Mouse (Mus musculus) testis, adult 2 months (tissue): ENCODE results near the gene Ppp1r12b. TPM values are rescaled to one million over a fixed set of nuclear protein-coding genes. Genes with fewer than 3 reads are reported as not detected.

ENCODE experiments used
- H3K27ac ChIP-seq: fragments of 200-500 bp; 2 replicates; pipeline ENCODE4 v1.5.1; 2012; ENCODE audit warnings: low read depth, low read length; ENCODE audit not compliant: control insufficient read depth, insufficient read depth
- H3K27me3 ChIP-seq: fragments of 200-500 bp; 2 replicates; pipeline ENCODE4 v1.6.1; 2012; ENCODE audit warnings: mild to moderate bottlenecking, low read length, moderate library complexity; ENCODE audit not compliant: control insufficient read depth, insufficient read depth
- H3K36me3 ChIP-seq: fragments of 200-500 bp; 2 replicates; pipeline ENCODE4 v1.6.1; 2012; ENCODE audit warnings: mild to moderate bottlenecking, low read length; ENCODE audit not compliant: control insufficient read depth, insufficient read depth
- H3K4me1 ChIP-seq: fragments of 200-500 bp; 2 replicates; pipeline ENCODE4 v1.6.1; 2012; ENCODE audit warnings: low read length; ENCODE audit not compliant: control insufficient read depth, insufficient read depth
- H3K4me3 ChIP-seq: fragments of 200-500 bp; 2 replicates; pipeline ENCODE4 v1.5.1; 2012; ENCODE audit warnings: low read depth, mild to moderate bottlenecking, low read length, moderate library complexity, mixed read lengths; ENCODE audit not compliant: control insufficient read depth
- CTCF ChIP-seq: fragments of 200-500 bp; IDR thresholded peaks from 2 replicates; pipeline ENCODE4 v1.5.1; 2012; ENCODE audit warnings: low read depth, mild to moderate bottlenecking, inconsistent platforms, low read length, moderate library complexity; ENCODE audit not compliant: control insufficient read depth, insufficient read depth, insufficient replicate concordance
- POLR2A ChIP-seq: fragments of 200-500 bp; IDR thresholded peaks from 2 replicates; pipeline ENCODE4 v1.6.1; 2012; ENCODE audit warnings: low read depth, mild to moderate bottlenecking, inconsistent platforms, low read length, moderate library complexity; ENCODE audit not compliant: control insufficient read depth
- polyA plus RNA-seq: library from polyadenylated mRNA; depleted of rRNA; stranded (reverse); fragments of >200 nt; gene quantifications from 2 replicates; pipeline ENCODE4 v1.2.3, GENCODE M21; 2012

The Ppp1r12b gene
- polyA plus RNA-seq, 1 experiment, result 7.1 TPM

- TF ChIP-seq CTCF (no peak), POLR2A (no peak)
- no peaks in the 10 kb centered on the region for H3K27me3 ChIP-seq
- no peaks in the 10 kb centered on the region for H3K36me3 ChIP-seq
- H3K27ac ChIP-seq, result peak overlapping the region; percentile 59
- H3K4me1 ChIP-seq, result peaks cover 12% of the 10 kb centered on the region
- no peak overlapping the region for H3K4me3 ChIP-seq
Observed at GRCm38 (mm10) chr1:134755548-134756189, 200.1 kb downstream of the Ppp1r12b start.

GRCm38 (mm10) chr1:134754818-134755217 lies 200.9 kb downstream of the Ppp1r12b start:
- Histone ChIP-seq H3K27ac (no peak overlapping the region), H3K36me3 (no peaks in the 10 kb centered on the region), H3K4me3 (no peak overlapping the region), H3K4me1 (peaks cover 12% of the 10 kb centered on the region), H3K27me3 (no peaks in the 10 kb centered on the region)
- TF ChIP-seq POLR2A, result no peak
- no peak for TF ChIP-seq CTCF

- H3K27me3 ChIP-seq, result no peaks in the 10 kb centered on the region
- no peak overlapping the region for H3K27ac ChIP-seq
- H3K36me3 ChIP-seq, result no peaks in the 10 kb centered on the region
- H3K4me3 ChIP-seq, result no peak overlapping the region
- TF ChIP-seq CTCF (no peak), POLR2A (no peak)
- H3K4me1 ChIP-seq, result peaks cover 12% of the 10 kb centered on the region
Observed at GRCm38 (mm10) chr1:134753751-134754630, 201.8 kb downstream of the Ppp1r12b start.

- TF ChIP-seq POLR2A (no peak), CTCF (no peak)
- Histone ChIP-seq H3K27ac (no peak overlapping the region; the same call in 1 of the 2 replicates), H3K4me1 (peaks cover 15% of the 10 kb centered on the region), H3K4me3 (no peak overlapping the region), H3K27me3 (no peaks in the 10 kb centered on the region), H3K36me3 (no peaks in the 10 kb centered on the region)
Observed at GRCm38 (mm10) chr1:134752447-134752846, 203.3 kb downstream of the Ppp1r12b start.

- no peaks in the 10 kb centered on the region for H3K27me3 ChIP-seq
- no peaks in the 10 kb centered on the region for H3K36me3 ChIP-seq
- TF ChIP-seq POLR2A (no peak), CTCF (no peak)
- H3K27ac ChIP-seq, result no peak overlapping the region
- peaks cover 17% of the 10 kb centered on the region for H3K4me1 ChIP-seq
- H3K4me3 ChIP-seq, result no peak overlapping the region
Observed at GRCm38 (mm10) chr1:134749889-134750288, 205.9 kb downstream of the Ppp1r12b start.

GRCm38 (mm10) chr1:134747236-134748174 lies 208.2 kb downstream of the Ppp1r12b start:
- H3K27ac ChIP-seq, result no peak overlapping the region
- H3K27me3 ChIP-seq, result no peaks in the 10 kb centered on the region
- TF ChIP-seq CTCF (no peak), POLR2A (no peak)
- H3K4me1 ChIP-seq, result peaks cover 8% of the 10 kb centered on the region
- H3K4me3 ChIP-seq, result no peak overlapping the region; the same call in 1 of the 2 replicates
- no peaks in the 10 kb centered on the region for H3K36me3 ChIP-seq
